Mouse (Mus musculus) retina, postnatal 7 days (tissue): ENCODE data around the gene Endod1.

Source experiments
- DNase-seq: peaks from one replicate; pipeline ENCODE4 v3.0.0-alpha.2; 2012; ENCODE audit warnings: low read depth, low spot score

Endod1 gene

DNA sequence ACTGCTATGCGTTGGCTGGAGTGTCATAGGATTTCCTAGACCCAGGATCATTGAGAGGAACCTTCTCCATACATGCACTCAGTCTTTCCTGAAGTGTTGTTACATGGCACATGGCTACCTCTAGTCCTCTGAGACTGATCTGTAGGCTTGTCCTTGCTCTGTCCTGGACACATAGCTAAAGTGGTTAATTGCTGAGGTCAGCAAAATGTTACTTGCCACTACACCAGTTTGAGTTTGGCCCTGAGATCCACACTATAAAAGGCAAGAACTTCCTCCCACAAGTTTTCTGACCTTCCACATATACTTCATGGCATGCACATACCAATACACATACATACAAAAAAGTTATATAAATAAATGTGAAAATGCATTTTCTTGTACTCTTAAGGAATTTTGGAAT lies 64.7 kb downstream of the Endod1 start:
- no peak for DNase-seq

- DNase-seq: no peak
These were observed 66.8 kb downstream of the Endod1 start for GRCm38 (mm10) chr9:14314477-14314876.

DNA sequence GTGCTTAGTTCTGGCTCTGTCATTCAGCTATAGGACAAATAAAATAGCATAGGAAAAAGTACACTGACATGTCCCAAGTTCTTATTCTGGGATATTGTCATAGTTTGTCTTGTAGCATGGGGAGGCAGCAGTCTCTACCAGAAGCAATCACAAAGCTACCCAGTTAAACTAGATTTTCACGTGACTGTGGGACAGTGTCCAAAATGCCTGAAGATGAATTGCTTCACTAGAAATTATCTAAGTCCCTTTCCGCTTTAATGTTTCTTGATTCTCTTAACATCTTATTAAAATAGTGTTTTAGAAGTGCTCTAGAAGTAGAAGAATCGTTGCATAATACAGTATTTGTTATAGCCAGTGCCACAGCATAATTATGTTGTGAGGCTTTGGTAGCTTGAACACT lies 67.3 kb downstream of the Endod1 start:
- no peak for DNase-seq

- DNase-seq: no peak
These were observed 74.0 kb downstream of the Endod1 start for GRCm38 (mm10) chr9:14307341-14307740.

DNA sequence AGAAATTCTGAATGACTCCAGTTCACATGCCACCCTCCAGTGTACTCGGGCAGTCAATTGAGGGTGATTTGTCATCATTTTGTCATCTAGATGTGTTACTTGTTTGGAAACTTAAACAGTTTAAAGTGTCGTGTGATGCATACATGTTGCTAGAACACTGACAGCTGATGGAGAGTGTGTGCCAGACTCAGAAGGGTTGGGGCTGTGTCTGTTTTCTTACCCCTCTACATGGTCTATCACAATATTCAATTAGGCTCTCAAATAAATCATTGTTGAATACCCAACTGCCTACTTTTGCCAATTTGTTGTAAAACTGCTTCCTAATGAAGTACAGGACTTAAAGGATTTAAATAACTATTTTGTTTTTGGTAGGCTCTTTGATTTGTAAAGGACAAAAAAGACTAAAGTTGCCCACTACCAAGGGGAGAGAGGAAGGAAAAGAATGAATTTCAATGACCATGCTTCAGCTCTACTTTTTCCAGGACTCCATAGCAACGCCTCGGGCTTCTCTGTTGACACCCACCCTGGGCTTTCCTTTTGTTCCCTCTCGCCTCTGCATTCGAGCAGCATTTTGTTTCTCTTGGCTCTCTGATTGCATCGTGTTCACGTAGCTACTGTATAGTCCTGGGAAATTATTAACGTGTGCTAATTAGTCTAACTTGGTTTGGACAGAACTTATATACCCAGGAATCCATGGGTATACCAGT lies 76.9 kb downstream of the Endod1 start:
- DNase-seq: no peak
